Mouse (Mus musculus) effector memory CD4-positive, alpha-beta T cell, adult 5 months (primary cell): ENCODE measurements around the gene Tnni3. TPM values are rescaled to one million over a fixed set of nuclear protein-coding genes. Genes with fewer than 3 reads are reported as not detected.

Source experiments
- polyA plus RNA-seq: library from polyadenylated mRNA; unstranded; fragments of 100-300 nt; shearing (Covaris generic); gene quantifications from one replicate; pipeline ENCODE4 v1.2.1, GENCODE M21; 2017

Tnni3 gene
- not detected for polyA plus RNA-seq

GRCm38 (mm10) chr7:4524212-4524922, at the start of gene Tnni3:
Tnni3 (minus strand) TSS chr7:4524229.

DNA sequence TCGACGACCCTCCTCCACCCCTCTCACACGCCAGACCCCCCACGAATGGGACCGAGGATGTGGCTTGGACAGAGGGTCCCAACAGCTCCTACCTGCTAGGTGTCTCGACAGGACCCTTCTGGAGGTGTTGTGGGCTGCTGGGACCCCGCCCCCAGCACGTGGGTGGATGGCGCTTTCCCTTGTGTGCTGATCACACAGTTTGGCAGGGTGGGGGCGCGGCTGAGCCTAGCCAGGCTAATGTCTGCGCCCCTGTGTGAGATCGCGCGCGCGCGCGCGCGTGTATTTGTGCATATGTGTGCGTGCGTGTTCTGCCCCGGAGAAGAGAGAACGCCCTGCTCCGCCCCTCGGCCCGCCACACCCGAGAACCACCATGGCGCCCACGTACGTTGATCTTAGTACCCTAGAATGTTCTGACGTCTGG, 23.2 kb upstream of the Tnni3 start, which contains the start of gene Syt5:
Gene Syt5, minus strand, starts transcription at position 321 of the 421 bp plus-strand sequence.

DNA sequence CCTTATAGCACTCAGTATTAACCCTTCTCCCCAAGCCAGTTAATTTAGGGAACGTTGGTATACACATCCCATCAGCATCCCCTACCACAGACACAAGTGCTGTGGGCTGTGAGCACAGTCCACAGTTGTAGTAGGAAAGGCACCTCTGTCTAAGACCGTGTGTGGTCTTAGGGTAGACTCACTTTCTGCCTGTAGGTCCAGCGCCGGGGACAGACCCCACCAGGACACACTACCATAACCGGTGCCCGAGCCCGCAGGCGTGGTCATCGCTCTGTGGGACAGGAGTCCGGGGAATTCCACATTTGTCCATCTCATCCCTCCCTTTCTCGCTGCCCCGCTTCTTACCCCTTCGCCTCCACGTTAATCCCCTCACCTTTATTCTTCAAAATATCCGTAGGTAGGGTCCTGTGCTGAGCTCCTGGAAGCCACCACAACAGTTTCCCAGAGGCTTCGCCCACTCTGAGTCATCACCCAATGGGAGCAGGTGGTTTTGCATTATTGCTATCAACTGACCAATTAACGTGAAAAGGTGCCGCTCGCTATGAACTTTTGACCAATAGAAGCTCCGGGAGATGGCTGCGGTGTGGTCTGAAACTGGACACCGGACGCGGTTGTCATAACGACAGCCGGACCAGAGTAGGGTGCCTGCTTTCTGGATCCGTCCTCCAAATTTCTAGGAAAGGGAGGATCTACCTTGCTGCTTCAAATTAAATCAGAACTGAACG, 8.1 kb upstream of the Tnni3 start, which contains the start of gene Dnaaf3:
Gene Dnaaf3, minus strand, starts transcription at position 449 of the 725 bp plus-strand sequence.

GRCm38 (mm10) chr7:4516332-4517050, 7.5 kb downstream of the Tnni3 start, which contains the start of gene Tnnt1:
Tnnt1 (minus strand) TSS chr7:4516382.

GRCm38 (mm10) chr7:4501558-4502397, 22.3 kb downstream of the Tnni3 start, which contains the start of gene Ppp1r12c:
Ppp1r12c (minus strand) TSS chr7:4501680.

Other genes with a start within 250 kb of the Tnni3 start
- gene Ncr1, start 186.5 kb downstream of the Tnni3 start, polyA plus RNA-seq, result not detected
- gene Gp6, start 126.5 kb downstream of the Tnni3 start, polyA plus RNA-seq, result not detected
- gene Rdh13, start 78.6 kb downstream of the Tnni3 start, polyA plus RNA-seq, result 4.1 TPM
- 10.6 TPM for gene Eps8l1, start 63.6 kb downstream of the Tnni3 start, polyA plus RNA-seq
- gene Ppp1r12c, start 22.5 kb downstream of the Tnni3 start, polyA plus RNA-seq, result 228 TPM
- gene Tnnt1, start 7.8 kb downstream of the Tnni3 start, polyA plus RNA-seq, result 2.4 TPM
- 0.34 TPM for gene Dnaaf3, start 8.2 kb upstream of the Tnni3 start, polyA plus RNA-seq
- 0.21 TPM for gene Syt5, start 23.3 kb upstream of the Tnni3 start, polyA plus RNA-seq
- not detected for gene Ptprh, start 79.8 kb upstream of the Tnni3 start, polyA plus RNA-seq
- gene Tmem86b, start 107.2 kb upstream of the Tnni3 start, polyA plus RNA-seq, result 12.0 TPM
- gene Ppp6r1, start 134.8 kb upstream of the Tnni3 start, polyA plus RNA-seq, result 235 TPM
- 60.7 TPM for gene Hspbp1, start 160.8 kb upstream of the Tnni3 start, polyA plus RNA-seq
- not detected for gene Brsk1, start 166.4 kb upstream of the Tnni3 start, polyA plus RNA-seq
- gene Tmem150b, start 201.0 kb upstream of the Tnni3 start, polyA plus RNA-seq, result not detected
- gene Kmt5c, start 215.9 kb upstream of the Tnni3 start, polyA plus RNA-seq, result 33.0 TPM
- gene Cox6b2, start 228.9 kb upstream of the Tnni3 start, polyA plus RNA-seq, result 1.7 TPM
- not detected for gene Fam71e2, start 247.1 kb upstream of the Tnni3 start, polyA plus RNA-seq